ENCODE assay signal across 30 mouse cellular contexts in genomic region chr3:27293645-27294385, GRCm38 (mm10). TPM values are rescaled to one million over a fixed set of nuclear protein-coding genes. Genes with fewer than 3 reads are reported as not detected.
DNase-seq lines count a peak whose midpoint lies in the region; ATAC-seq lines count a peak whose summit lies in the region.
"Had no signal": no experiment of that assay in that cellular context is flagged by ENCODE, and none has a peak within 500 bp of the region (broad histone marks: within the 10 kb centered on the region; RNA-seq: fewer than 3 reads in every experiment).

No protein-coding gene starts in this region.

- no peak overlapping the region for H3K27ac ChIP-seq in hindbrain, embryonic 12.5 days
- no peak overlapping the region for H3K27ac ChIP-seq in hindbrain, embryonic 11.5 days (ENCODE audit: low read depth, low read length)
- no peak overlapping the region for H3K27ac ChIP-seq in kidney, embryonic 16.5 days (ENCODE audit: low read length)
- no peak overlapping the region for H3K27ac ChIP-seq in kidney, embryonic 14.5 days (ENCODE audit: low read depth, low read length)
- H3K27ac ChIP-seq: embryonic facial prominence, embryonic 12.5 days; embryonic facial prominence, embryonic 15.5 days; gastrocnemius, adult 2 months; heart, embryonic 15.5 days; hindbrain, embryonic 15.5 days had no signal

- H3K4me2 ChIP-seq in hindbrain, embryonic 12.5 days (replicated peaks): no peak overlapping the region
- H3K4me2 ChIP-seq in hindbrain, embryonic 11.5 days (replicated peaks; ENCODE audit: low read depth, low read length): no peak overlapping the region
- H3K4me2 ChIP-seq in kidney, embryonic 16.5 days (replicated peaks; ENCODE audit: low read depth, low read length): no peak overlapping the region
- no peak overlapping the region for H3K4me2 ChIP-seq in kidney, embryonic 14.5 days (replicated peaks; ENCODE audit: low read depth, low read length)
- H3K4me2 ChIP-seq: embryonic facial prominence, embryonic 12.5 days; embryonic facial prominence, embryonic 15.5 days; heart, embryonic 12.5 days; heart, embryonic 15.5 days; hindbrain, embryonic 15.5 days had no signal

- no peak overlapping the region for H3K4me3 ChIP-seq in hindbrain, embryonic 12.5 days
- no peak overlapping the region for H3K4me3 ChIP-seq in hindbrain, embryonic 11.5 days (ENCODE audit: low read depth, low read length)
- no peak overlapping the region for H3K4me3 ChIP-seq in kidney, embryonic 16.5 days (ENCODE audit: low read length)
- no peak overlapping the region for H3K4me3 ChIP-seq in kidney, embryonic 14.5 days (ENCODE audit: low read length)
- H3K4me3 ChIP-seq: embryonic facial prominence, embryonic 12.5 days; embryonic facial prominence, embryonic 15.5 days; gastrocnemius, adult 2 months; heart, embryonic 12.5 days; heart, embryonic 15.5 days; hindbrain, embryonic 15.5 days had no signal

- 67% methylated on average over 7 of the region's 7 CpGs for WGBS in hindbrain, embryonic 12.5 days
- 70% methylated on average over 7 of the region's 7 CpGs for WGBS in hindbrain, embryonic 11.5 days
- WGBS in kidney, embryonic 16.5 days: 54% methylated on average over 7 of the region's 7 CpGs
- 59% methylated on average over 7 of the region's 7 CpGs for WGBS in kidney, embryonic 14.5 days

- H3K9me3 ChIP-seq in hindbrain, embryonic 12.5 days (replicated peaks): no peaks in the 10 kb centered on the region
- H3K9me3 ChIP-seq in hindbrain, embryonic 11.5 days (ENCODE audit: control insufficient read depth, low read length): no peaks in the 10 kb centered on the region
- no peaks in the 10 kb centered on the region for H3K9me3 ChIP-seq in kidney, embryonic 16.5 days (ENCODE audit: low read length)
- H3K9me3 ChIP-seq in kidney, embryonic 14.5 days (ENCODE audit: control insufficient read depth, low read length): no peaks in the 10 kb centered on the region
- H3K9me3 ChIP-seq: embryonic facial prominence, embryonic 12.5 days; embryonic facial prominence, embryonic 15.5 days; G1E; heart, embryonic 12.5 days; heart, embryonic 15.5 days; hindbrain, embryonic 15.5 days had no signal

- no peak for ATAC-seq in hindbrain, embryonic 12.5 days (ENCODE audit: low FRiP score)
- no peak for ATAC-seq in hindbrain, embryonic 11.5 days (ENCODE audit: low FRiP score)
- 0 out of 2 replicates have a peak, but pooled peaks have one; percentile 42 for ATAC-seq in kidney, embryonic 16.5 days (ENCODE audit: low FRiP score, low TSS enrichment)
- ATAC-seq in kidney, embryonic 14.5 days (ENCODE audit: low FRiP score, low TSS enrichment): no peak; the same call in 1 of the 2 replicates
- ATAC-seq: forebrain, embryonic 14.5 days; forebrain, postnatal 0 days; inflammation-experienced regulatory T-cells, adult 6 months; intestine, embryonic 16.5 days had no signal

- H3K27me3 ChIP-seq in hindbrain, embryonic 12.5 days: no peaks in the 10 kb centered on the region
- H3K27me3 ChIP-seq in hindbrain, embryonic 11.5 days (ENCODE audit: control insufficient read depth, insufficient read depth, low read length): no peaks in the 10 kb centered on the region
- H3K27me3 ChIP-seq in kidney, embryonic 16.5 days (ENCODE audit: insufficient read depth, low read length): no peaks in the 10 kb centered on the region
- H3K27me3 ChIP-seq in kidney, embryonic 14.5 days (ENCODE audit: control insufficient read depth, insufficient read depth, low read length): no peaks in the 10 kb centered on the region
- H3K27me3 ChIP-seq: CH12.LX; embryonic facial prominence, embryonic 12.5 days; embryonic facial prominence, embryonic 15.5 days; heart, embryonic 12.5 days; heart, embryonic 15.5 days; hindbrain, embryonic 15.5 days had no signal

- H3K36me3 ChIP-seq in hindbrain, embryonic 12.5 days: no peaks in the 10 kb centered on the region
- no peaks in the 10 kb centered on the region for H3K36me3 ChIP-seq in hindbrain, embryonic 11.5 days (ENCODE audit: control insufficient read depth, insufficient read depth, low read length)
- no peaks in the 10 kb centered on the region for H3K36me3 ChIP-seq in kidney, embryonic 16.5 days (ENCODE audit: insufficient read depth, low read length)
- no peaks in the 10 kb centered on the region for H3K36me3 ChIP-seq in kidney, embryonic 14.5 days (ENCODE audit: control insufficient read depth, insufficient read depth, low read length)
- H3K36me3 ChIP-seq: embryonic facial prominence, embryonic 12.5 days; embryonic facial prominence, embryonic 15.5 days; G1E; heart, embryonic 12.5 days; heart, embryonic 15.5 days; hindbrain, embryonic 15.5 days had no signal

- H3K9ac ChIP-seq in hindbrain, embryonic 12.5 days: 0 out of 2 replicates have a peak overlapping the region, but pooled peaks have one; percentile 2
- H3K9ac ChIP-seq in hindbrain, embryonic 11.5 days (ENCODE audit: low read depth, low read length): no peak overlapping the region
- H3K9ac ChIP-seq in kidney, embryonic 16.5 days (replicated peaks; ENCODE audit: low read length): no peak overlapping the region
- no peak overlapping the region for H3K9ac ChIP-seq in kidney, embryonic 14.5 days (ENCODE audit: low read depth, low read length)
- H3K9ac ChIP-seq: embryonic facial prominence, embryonic 12.5 days; embryonic facial prominence, embryonic 15.5 days; forebrain, postnatal 0 days; heart, embryonic 12.5 days; heart, embryonic 15.5 days; hindbrain, embryonic 15.5 days had no signal

- no peak for DNase-seq in hindbrain, embryonic 11.5 days (ENCODE audit: low spot score)
- peak; percentile 24 for DNase-seq in NIH3T3 (ENCODE audit: low read depth)
- DNase-seq in liver: no peak
- DNase-seq: adrenal gland, adult 2 months; adrenal gland, postnatal 14 days; B cell, adult 2 months; cerebellum, adult 11 months; cerebellum, adult 2 months; cerebellum, adult 9-11 months; cerebellum, postnatal 25 days; forebrain, postnatal 0 days; gastrocnemius, adult 2 months; gastrocnemius, postnatal 14 days; heart, adult 18-20 months; heart, postnatal 14 days; heart, postnatal 4 days had no signal

- H3K4me1 ChIP-seq in hindbrain, embryonic 12.5 days: no peaks in the 10 kb centered on the region
- no peaks in the 10 kb centered on the region for H3K4me1 ChIP-seq in hindbrain, embryonic 11.5 days (replicated peaks; ENCODE audit: control insufficient read depth, insufficient read depth, low read length)
- H3K4me1 ChIP-seq in kidney, embryonic 16.5 days (ENCODE audit: insufficient read depth, low read length): peaks cover 6% of the 10 kb centered on the region
- no peaks in the 10 kb centered on the region for H3K4me1 ChIP-seq in kidney, embryonic 14.5 days (ENCODE audit: control insufficient read depth, insufficient read depth, low read length)
- H3K4me1 ChIP-seq: embryonic facial prominence, embryonic 12.5 days; embryonic facial prominence, embryonic 15.5 days; hindbrain, embryonic 15.5 days had no signal

RNA-seq across cellular contexts. Expression of gene Tnfsf10, which starts 23.0 kb away (rescaled TPM):
- not detected in 2 replicates for polyA plus RNA-seq in hindbrain, embryonic 12.5 days (2016; fragmentation: Nextera tagmentation; extraction: Ambion mirVana)
- not detected in 2 replicates for polyA plus RNA-seq in hindbrain, embryonic 11.5 days (2014; fragmentation: Nextera tagmentation; extraction: Ambion mirVana)
- polyA plus RNA-seq in kidney, embryonic 16.5 days (2015; fragmentation: Nextera tagmentation; extraction: Ambion mirVana): 0.81 and 0.95 TPM in 2 replicates
- 0.10 and 0.38 TPM in 2 replicates for polyA plus RNA-seq in kidney, embryonic 14.5 days (2014; fragmentation: Nextera tagmentation; extraction: Ambion mirVana)
- polyA plus RNA-seq: forebrain, embryonic 11.5 days; heart, embryonic 12.5 days had no signal
